Mouse (Mus musculus) lung, postnatal 0 days (tissue): ENCODE data around the gene Fxyd5.

Experiments
- CTCF ChIP-seq: IDR thresholded peaks from 2 replicates; pipeline ENCODE4 v1.5.1; 2016; ENCODE audit warnings: antibody characterized with exemption, mild to moderate bottlenecking
- EP300 ChIP-seq: IDR thresholded peaks from 2 replicates; pipeline ENCODE4 v1.6.1; 2016; ENCODE audit warnings: antibody characterized with exemption, mild to moderate bottlenecking, control low read depth

- no peak for TF ChIP-seq CTCF
- TF ChIP-seq EP300: no peak
Measured at GRCm38 (mm10) chr7:31059919-31060620, 17.8 kb upstream of the Fxyd5 start.
